Mouse (Mus musculus) embryonic facial prominence, embryonic 13.5 days (tissue): ENCODE measurements around the gene Phyhipl. TPM values are rescaled to one million over a fixed set of nuclear protein-coding genes. Genes with fewer than 3 reads are reported as not detected.

Source experiments
- ATAC-seq: fragments of 200-750 bp; cut with Nextera tagmentation; 2 replicates; pipeline ENCODE4 v1.8.0; 2017; ENCODE audit warnings: low read depth; ENCODE audit not compliant: insufficient number of reproducible peaks, insufficient read depth, low FRiP score, low TSS enrichment
- H3K27ac ChIP-seq: fragments of 300-500 bp; sonication (generic); 2 replicates; pipeline ENCODE4 v1.5.1; 2015; ENCODE audit warnings: moderate library complexity, mild to moderate bottlenecking, inconsistent platforms
- H3K27me3 ChIP-seq: fragments of 300-500 bp; sonication (generic); 2 replicates; pipeline ENCODE4 v1.6.1; 2015; ENCODE audit warnings: mild to moderate bottlenecking, inconsistent platforms
- H3K36me3 ChIP-seq: fragments of 300-500 bp; sonication (generic); 2 replicates; pipeline ENCODE4 v1.6.1; 2015; ENCODE audit warnings: mild to moderate bottlenecking, inconsistent platforms
- H3K4me1 ChIP-seq: fragments of 300-500 bp; sonication (generic); 2 replicates; pipeline ENCODE4 v1.6.1; 2015; ENCODE audit warnings: inconsistent platforms
- H3K4me2 ChIP-seq: fragments of 300-500 bp; sonication (generic); 2 replicates; pipeline ENCODE4 v1.6.1; 2015; ENCODE audit warnings: moderate library complexity, mild to moderate bottlenecking, inconsistent platforms
- H3K4me3 ChIP-seq: fragments of 300-500 bp; sonication (generic); 2 replicates; pipeline ENCODE4 v1.5.1; 2015; ENCODE audit warnings: mild to moderate bottlenecking, inconsistent platforms
- H3K9ac ChIP-seq: fragments of 300-500 bp; sonication (generic); 2 replicates; pipeline ENCODE4 v1.6.1; 2015; ENCODE audit warnings: mild to moderate bottlenecking, inconsistent platforms
- H3K9me3 ChIP-seq: fragments of 300-500 bp; sonication (generic); 2 replicates; pipeline ENCODE4 v1.6.1; 2016; ENCODE audit warnings: inconsistent platforms
- WGBS: fragments of 180-500 bp; shearing (Covaris S2); methylation state at CpG from one replicate; pipeline ENCODE4 v1.1.7; 2015; ENCODE audit warnings: mixed read lengths; 5-methylcytosine and 5-hydroxymethylcytosine counted together
- polyA plus RNA-seq: library from polyadenylated mRNA; unstranded; fragments of >200 nt; fragmentation: Nextera tagmentation; extraction: Ambion mirVana; gene quantifications from 2 replicates; pipeline ENCODE4 v1.2.1, GENCODE M21; 2015

Gene Phyhipl
- polyA plus RNA-seq, 1 experiment from 2014 or later: 4.5 TPM

DNA sequence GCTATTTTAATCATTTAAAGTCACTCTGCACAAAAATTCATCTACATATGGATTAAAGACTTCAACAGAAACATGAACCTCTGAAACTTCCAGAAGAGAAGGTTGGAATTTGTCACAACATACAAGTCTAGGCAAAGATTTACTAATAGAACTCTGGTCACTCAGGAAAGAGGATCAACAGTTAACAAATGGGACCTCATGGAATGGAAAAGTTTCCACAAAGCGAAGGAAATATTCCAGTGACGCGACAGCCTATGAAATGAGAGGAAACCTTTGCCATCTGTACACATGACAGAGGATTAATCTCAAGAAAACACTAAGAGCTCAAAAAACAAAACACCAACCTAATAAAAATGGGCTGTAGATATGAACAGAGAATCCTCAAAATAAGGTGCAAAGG, 32.3 kb downstream of the Phyhipl start:
- H3K4me2 ChIP-seq: no peak overlapping the region
- 92% methylated on average over 3 of the region's 3 CpGs for WGBS
- H3K9ac ChIP-seq: no peak overlapping the region
- no peak overlapping the region for H3K27ac ChIP-seq
- H3K4me3 ChIP-seq: no peak overlapping the region
- no peaks in the 10 kb centered on the region for H3K4me1 ChIP-seq
- no peaks in the 10 kb centered on the region for H3K27me3 ChIP-seq
- H3K9me3 ChIP-seq: no peaks in the 10 kb centered on the region
- no peaks in the 10 kb centered on the region for H3K36me3 ChIP-seq
- no peak for ATAC-seq

DNA sequence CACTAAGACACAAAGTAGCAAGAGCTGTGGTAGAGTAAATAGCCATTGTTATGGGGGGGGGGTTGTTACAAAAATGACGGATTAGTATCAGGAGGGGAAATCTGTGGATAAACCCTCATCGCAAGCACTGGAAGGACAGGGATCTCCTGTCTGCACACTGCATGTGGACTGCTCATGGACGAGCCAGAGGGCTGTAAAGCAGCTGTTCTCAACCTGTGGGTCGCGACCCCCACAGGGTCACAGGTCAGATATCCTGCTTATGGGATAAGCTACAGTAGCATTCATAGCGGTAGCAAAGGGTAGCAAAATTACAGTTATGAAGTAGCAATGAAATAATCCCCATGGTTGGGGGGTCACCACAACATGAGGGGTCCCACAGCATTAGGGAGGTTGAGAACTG, 39.4 kb downstream of the Phyhipl start:
- Histone ChIP-seq H3K4me2 (no peak overlapping the region), H3K27ac (no peak overlapping the region), H3K9me3 (no peaks in the 10 kb centered on the region), H3K9ac (no peak overlapping the region), H3K4me1 (no peaks in the 10 kb centered on the region), H3K27me3 (no peaks in the 10 kb centered on the region), H3K36me3 (no peaks in the 10 kb centered on the region), H3K4me3 (no peak overlapping the region)
- 84% methylated on average over 6 of the region's 6 CpGs for WGBS
- ATAC-seq: no peak

DNA sequence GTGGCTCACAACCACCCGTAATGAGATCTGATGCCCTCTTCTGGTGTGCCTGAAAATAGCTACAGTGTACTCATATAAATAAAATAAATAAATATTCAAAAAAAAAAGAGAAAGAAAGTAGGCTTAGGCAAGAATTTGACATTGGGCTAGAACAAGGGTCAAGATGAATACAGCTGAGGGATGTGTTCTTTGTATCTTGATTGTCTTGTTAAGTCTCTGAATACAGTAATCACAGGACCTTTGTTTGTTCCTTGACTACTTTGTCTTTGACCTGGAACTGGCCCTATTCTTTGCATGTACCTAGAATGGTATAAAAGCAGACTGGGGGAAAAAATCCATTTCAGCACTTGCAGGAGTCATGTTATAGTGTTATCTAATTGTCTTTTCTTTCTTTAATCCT, 44.1 kb downstream of the Phyhipl start:
- Histone ChIP-seq H3K27me3 (no peaks in the 10 kb centered on the region), H3K9ac (no peak overlapping the region), H3K4me3 (no peak overlapping the region), H3K27ac (no peak overlapping the region), H3K36me3 (no peaks in the 10 kb centered on the region), H3K4me1 (no peaks in the 10 kb centered on the region), H3K9me3 (no peaks in the 10 kb centered on the region), H3K4me2 (no peak overlapping the region)
- ATAC-seq: no peak
- 79% methylated on average over 1 of the region's 1 CpGs for WGBS

- ATAC-seq: peak; percentile 49; the same call in 1 of the 2 replicates
- Histone ChIP-seq H3K4me3 (peak overlapping the region; percentile 72), H3K27ac (0 out of 2 replicates have a peak overlapping the region, but pooled peaks have one; percentile 16), H3K4me2 (peak overlapping the region; percentile 97), H3K36me3 (no peaks in the 10 kb centered on the region), H3K9me3 (no peaks in the 10 kb centered on the region), H3K4me1 (peaks cover 13% of the 10 kb centered on the region), H3K27me3 (peaks cover 38% of the 10 kb centered on the region), H3K9ac (peak overlapping the region; percentile 62)
- 1% methylated on average over 28 of the region's 28 CpGs for WGBS
Observed at GRCm38 (mm10) chr10:70599925-70600305, 55.9 kb downstream of the Phyhipl start.

DNA sequence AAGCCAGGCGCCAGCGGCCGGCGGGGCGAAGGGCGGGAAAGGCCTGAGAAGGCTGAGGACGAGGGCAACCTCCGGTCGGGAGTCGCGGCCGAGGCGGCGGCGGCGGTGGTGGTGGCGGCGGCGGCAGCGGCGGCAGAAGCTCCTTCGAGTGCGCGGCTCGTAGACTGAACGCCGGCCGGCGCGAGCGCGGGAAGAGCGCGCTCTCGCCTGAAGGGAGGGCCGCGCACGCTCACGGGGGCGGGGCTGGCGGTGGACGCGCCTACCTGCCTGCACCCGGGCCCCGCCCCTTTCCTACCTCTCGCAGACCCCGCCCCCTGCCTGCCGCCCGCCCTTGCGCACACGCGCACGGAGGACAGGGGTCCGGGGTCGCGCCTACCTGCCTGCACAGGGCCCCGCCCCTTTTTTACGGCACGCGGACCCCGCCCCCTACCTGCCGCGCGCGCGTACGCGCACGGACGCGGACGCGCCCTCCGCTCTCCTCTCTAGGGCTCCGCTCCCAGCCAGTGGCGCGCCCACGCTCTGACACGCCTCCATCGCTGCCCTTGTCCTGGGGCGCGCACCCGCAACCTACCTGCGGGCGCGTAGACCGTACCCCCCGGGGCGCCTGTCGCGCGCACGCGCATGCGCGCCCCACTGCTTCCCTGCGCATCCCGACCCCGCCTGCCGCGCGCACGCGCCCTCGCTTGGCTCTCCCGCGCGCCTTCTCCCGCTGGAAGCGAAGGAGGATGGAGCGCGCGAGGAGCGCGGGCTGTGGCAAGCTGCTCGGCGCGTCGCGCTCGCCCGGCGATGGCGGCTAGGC, 56.4 kb downstream of the Phyhipl start:
- Histone ChIP-seq H3K27me3 (peaks cover 38% of the 10 kb centered on the region), H3K9ac (peak overlapping the region; percentile 62), H3K27ac (0 out of 2 replicates have a peak overlapping the region, but pooled peaks have one; percentile 16), H3K4me3 (peak overlapping the region; percentile 72), H3K36me3 (no peaks in the 10 kb centered on the region), H3K4me1 (peaks cover 13% of the 10 kb centered on the region), H3K4me2 (peak overlapping the region; percentile 97), H3K9me3 (no peaks in the 10 kb centered on the region)
- under 1% methylated on average over 111 of the region's 124 CpGs for WGBS
- peak; percentile 87 for ATAC-seq

DNA sequence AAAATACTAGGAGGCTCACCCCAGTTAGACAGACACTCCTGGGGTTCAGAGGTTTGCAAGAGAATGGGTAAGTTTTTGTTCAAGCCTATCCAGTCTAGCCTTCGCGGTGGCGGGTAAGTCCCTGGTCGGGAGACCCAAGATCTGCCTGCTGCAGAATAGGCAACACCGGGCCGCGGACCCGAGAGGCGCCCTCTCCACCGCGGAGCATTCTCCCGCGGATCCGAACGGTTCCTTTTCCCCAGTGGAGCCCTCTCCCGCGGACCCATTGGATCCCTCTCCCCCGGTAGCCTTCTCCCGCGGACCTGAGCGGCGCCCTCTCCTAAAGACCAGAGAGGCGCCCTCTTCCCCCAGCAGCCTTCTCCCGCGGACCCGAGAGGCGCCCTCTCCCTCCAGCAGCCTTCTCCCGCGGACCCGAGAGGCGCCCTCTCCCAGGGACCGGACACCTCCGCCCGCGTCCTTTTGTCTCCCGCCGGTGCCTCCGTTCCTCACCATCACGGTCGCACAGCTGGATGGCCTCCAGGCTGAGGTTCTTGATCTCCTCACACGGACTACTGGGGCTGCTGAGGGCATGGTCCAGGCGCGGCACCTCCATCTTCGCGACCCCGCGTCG, 57.1 kb downstream of the Phyhipl start:
- WGBS: 1% methylated on average over 48 of the region's 48 CpGs
- peak overlapping the region; percentile 97 for H3K4me2 ChIP-seq
- peak overlapping the region; percentile 72 for H3K4me3 ChIP-seq
- peaks cover 38% of the 10 kb centered on the region for H3K27me3 ChIP-seq
- peak overlapping the region; percentile 62 for H3K9ac ChIP-seq
- H3K9me3 ChIP-seq: no peaks in the 10 kb centered on the region
- H3K27ac ChIP-seq: no peak overlapping the region
- no peaks in the 10 kb centered on the region for H3K36me3 ChIP-seq
- ATAC-seq: peak; percentile 49
- H3K4me1 ChIP-seq: peaks cover 13% of the 10 kb centered on the region

DNA sequence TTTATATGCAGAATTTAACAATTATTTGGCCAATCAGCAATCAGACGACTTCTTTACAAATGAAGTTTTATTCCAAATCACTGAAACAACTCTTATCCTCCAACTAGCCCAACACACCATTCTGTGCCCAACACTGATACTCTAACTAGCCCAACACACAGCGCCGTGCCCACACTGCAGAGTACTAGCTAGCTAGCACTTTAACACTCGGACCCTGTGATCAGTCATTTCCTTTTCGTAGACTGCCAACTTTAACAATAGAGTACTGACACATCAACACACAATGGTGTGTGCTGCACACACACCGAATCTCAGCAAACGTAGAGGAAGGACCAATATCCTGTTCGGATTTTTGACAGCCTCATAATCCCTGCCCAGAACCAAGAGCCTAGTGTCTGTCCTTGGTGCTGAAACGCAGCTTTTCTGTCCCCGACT, 57.7 kb downstream of the Phyhipl start:
- H3K9me3 ChIP-seq: no peaks in the 10 kb centered on the region
- H3K4me3 ChIP-seq: peak overlapping the region; percentile 72
- peaks cover 13% of the 10 kb centered on the region for H3K4me1 ChIP-seq
- peaks cover 38% of the 10 kb centered on the region for H3K27me3 ChIP-seq
- H3K4me2 ChIP-seq: peak overlapping the region; percentile 97
- H3K9ac ChIP-seq: peak overlapping the region; percentile 62; the same call in 1 of the 2 replicates
- no peaks in the 10 kb centered on the region for H3K36me3 ChIP-seq
- no peak overlapping the region for H3K27ac ChIP-seq
- ATAC-seq: no peak
- 20% methylated on average over 10 of the region's 10 CpGs for WGBS

DNA sequence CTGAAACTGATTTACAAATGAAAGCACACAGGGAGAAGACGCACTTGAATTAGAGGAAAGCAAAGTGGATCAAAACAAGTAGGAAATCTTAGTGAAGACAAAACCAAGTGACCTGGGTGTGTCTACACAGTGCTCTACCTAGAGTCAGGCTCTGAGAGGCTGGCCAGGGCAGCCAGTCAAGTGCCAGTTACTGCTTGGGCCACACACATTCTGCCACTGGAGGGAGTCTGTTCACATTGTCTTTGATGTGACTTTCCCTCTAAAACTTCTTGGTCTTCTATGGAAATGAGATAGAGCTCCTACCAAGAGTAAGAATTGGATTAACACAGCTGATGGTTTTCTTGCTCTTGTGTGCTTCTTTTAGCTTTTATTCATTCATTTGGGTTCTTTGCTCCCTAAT, 61.8 kb downstream of the Phyhipl start:
- ATAC-seq: no peak
- no peak overlapping the region for H3K27ac ChIP-seq

DNA sequence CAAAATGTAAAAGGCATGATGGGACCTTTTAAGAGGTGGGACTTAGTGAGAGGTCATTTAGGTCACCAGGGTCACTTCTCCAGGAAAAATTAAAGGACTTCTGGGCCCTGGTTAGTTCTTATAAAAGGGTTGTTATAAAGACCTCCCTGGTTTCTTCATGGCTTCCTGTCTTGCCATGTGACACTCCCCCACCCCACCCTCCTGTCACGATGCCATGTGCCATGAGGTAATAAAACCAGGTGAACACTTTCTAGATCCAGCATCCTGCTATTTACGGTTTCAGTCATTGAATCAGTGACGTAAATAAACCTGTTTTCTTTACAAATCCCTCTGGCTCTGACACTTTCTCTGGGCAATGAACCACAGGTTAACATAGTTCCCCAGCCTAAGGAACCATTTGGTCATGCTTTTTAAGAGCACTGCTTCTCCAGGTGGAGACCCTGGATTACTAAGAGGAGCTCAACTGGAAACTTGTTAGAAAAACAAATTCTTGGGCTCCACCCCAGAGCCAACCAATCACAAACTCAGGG, 68.8 kb downstream of the Phyhipl start:
- 72% methylated on average over 3 of the region's 3 CpGs for WGBS
- Histone ChIP-seq H3K9ac (no peak overlapping the region), H3K36me3 (no peaks in the 10 kb centered on the region), H3K9me3 (no peaks in the 10 kb centered on the region), H3K27me3 (no peaks in the 10 kb centered on the region), H3K4me3 (no peak overlapping the region), H3K4me1 (no peaks in the 10 kb centered on the region), H3K27ac (no peak overlapping the region), H3K4me2 (no peak overlapping the region)
- no peak for ATAC-seq

More for the DNA sequence above, 61.8 kb downstream of the Phyhipl start:
- no peaks in the 10 kb centered on the region for H3K36me3 ChIP-seq
- WGBS: 40% methylated on average over 1 of the region's 1 CpGs
- peaks cover 10% of the 10 kb centered on the region for H3K27me3 ChIP-seq
- H3K4me1 ChIP-seq: peaks cover 8% of the 10 kb centered on the region; the same call in 1 of the 2 replicates
- no peak overlapping the region for H3K9ac ChIP-seq
- no peak overlapping the region for H3K4me2 ChIP-seq
- no peak overlapping the region for H3K4me3 ChIP-seq
- H3K9me3 ChIP-seq: no peaks in the 10 kb centered on the region

- no peaks in the 10 kb centered on the region for H3K9me3 ChIP-seq
- 84% methylated on average over 1 of the region's 1 CpGs for WGBS
- no peak overlapping the region for H3K4me3 ChIP-seq
- no peak overlapping the region for H3K9ac ChIP-seq
- no peak overlapping the region for H3K4me2 ChIP-seq
- H3K27me3 ChIP-seq: no peaks in the 10 kb centered on the region
- no peak for ATAC-seq
- no peak overlapping the region for H3K27ac ChIP-seq
- no peaks in the 10 kb centered on the region for H3K4me1 ChIP-seq
- H3K36me3 ChIP-seq: no peaks in the 10 kb centered on the region
Observed at GRCm38 (mm10) chr10:70584171-70584570, 71.6 kb downstream of the Phyhipl start.

- Histone ChIP-seq H3K9ac (no peak overlapping the region), H3K4me2 (no peak overlapping the region), H3K27ac (no peak overlapping the region), H3K27me3 (no peaks in the 10 kb centered on the region), H3K4me3 (no peak overlapping the region), H3K9me3 (no peaks in the 10 kb centered on the region), H3K4me1 (no peaks in the 10 kb centered on the region), H3K36me3 (no peaks in the 10 kb centered on the region)
- no peak for ATAC-seq
- 65% methylated on average over 7 of the region's 7 CpGs for WGBS
Observed at GRCm38 (mm10) chr10:70581556-70582211, 74.1 kb downstream of the Phyhipl start.
